Mouse (Mus musculus) intestine, embryonic 14.5 days (tissue): Measurements from ENCODE around the gene Fam129c. TPM values are rescaled to one million over a fixed set of nuclear protein-coding genes. Genes with fewer than 3 reads are reported as not detected.
A peak's percentile ranks its signal among the peaks of the same experiment; 100 is the strongest.

ENCODE experiments used
- ATAC-seq: fragments of 200-750 bp; cut with Nextera tagmentation; replicated peaks from 2 replicates; pipeline ENCODE4 v1.8.0; 2017; ENCODE audit warnings: low read depth, moderate number of reproducible peaks, moderate TSS enrichment, moderate library complexity; ENCODE audit not compliant: low FRiP score, low TSS enrichment
- DNase-seq: peaks from one replicate; pipeline ENCODE4 v3.0.0-alpha.2; 2018; ENCODE audit warnings: low spot score
- H3K27ac ChIP-seq: fragments of 300-500 bp; sonication (generic); 2 replicates; pipeline ENCODE4 v1.5.1; 2014; ENCODE audit warnings: low read depth, mild to moderate bottlenecking, control low read depth
- H3K27me3 ChIP-seq: fragments of 300-500 bp; sonication (generic); replicated peaks from 2 replicates; pipeline ENCODE4 v1.6.1; 2014; ENCODE audit warnings: low read length, control low read depth; ENCODE audit not compliant: control insufficient read depth, insufficient read depth
- H3K36me3 ChIP-seq: fragments of 300-500 bp; sonication (generic); 2 replicates; pipeline ENCODE4 v1.6.1; 2014; ENCODE audit warnings: low read length, control low read depth; ENCODE audit not compliant: control insufficient read depth, insufficient read depth
- H3K4me1 ChIP-seq: fragments of 300-500 bp; sonication (generic); replicated peaks from 2 replicates; pipeline ENCODE4 v1.6.1; 2014; ENCODE audit warnings: low read length, control low read depth, mixed read lengths; ENCODE audit not compliant: control insufficient read depth, insufficient read depth
- H3K4me2 ChIP-seq: fragments of 300-500 bp; sonication (generic); 2 replicates; pipeline ENCODE4 v1.6.1; 2014; ENCODE audit warnings: low read length
- H3K4me3 ChIP-seq: fragments of 300-500 bp; sonication (generic); 2 replicates; pipeline ENCODE4 v1.5.1; 2014; ENCODE audit warnings: low read depth, low read length, control low read depth, mixed read lengths
- H3K9ac ChIP-seq: fragments of 300-500 bp; sonication (generic); 2 replicates; pipeline ENCODE4 v1.6.1; 2014; ENCODE audit warnings: mild to moderate bottlenecking, low read length
- H3K9me3 ChIP-seq: fragments of 300-500 bp; sonication (generic); 2 replicates; pipeline ENCODE4 v1.6.1; 2016; ENCODE audit warnings: low read length, control low read depth; ENCODE audit not compliant: control insufficient read depth
- WGBS: fragments of 180-500 bp; shearing (Covaris S2); extraction: QIAGEN DNeasy Blood & Tissue Kit; methylation state at CpG from one replicate; pipeline ENCODE4 v1.1.7; 2014; 5-methylcytosine and 5-hydroxymethylcytosine counted together
- polyA plus RNA-seq: library from polyadenylated mRNA; unstranded; fragments of >200 nt; fragmentation: Nextera tagmentation; extraction: Ambion mirVana; gene quantifications from 2 replicates; pipeline ENCODE4 v1.2.1, GENCODE M21; 2014

The Fam129c gene
- polyA plus RNA-seq, 1 experiment from 2014 or later: 3.1 TPM

DNA sequence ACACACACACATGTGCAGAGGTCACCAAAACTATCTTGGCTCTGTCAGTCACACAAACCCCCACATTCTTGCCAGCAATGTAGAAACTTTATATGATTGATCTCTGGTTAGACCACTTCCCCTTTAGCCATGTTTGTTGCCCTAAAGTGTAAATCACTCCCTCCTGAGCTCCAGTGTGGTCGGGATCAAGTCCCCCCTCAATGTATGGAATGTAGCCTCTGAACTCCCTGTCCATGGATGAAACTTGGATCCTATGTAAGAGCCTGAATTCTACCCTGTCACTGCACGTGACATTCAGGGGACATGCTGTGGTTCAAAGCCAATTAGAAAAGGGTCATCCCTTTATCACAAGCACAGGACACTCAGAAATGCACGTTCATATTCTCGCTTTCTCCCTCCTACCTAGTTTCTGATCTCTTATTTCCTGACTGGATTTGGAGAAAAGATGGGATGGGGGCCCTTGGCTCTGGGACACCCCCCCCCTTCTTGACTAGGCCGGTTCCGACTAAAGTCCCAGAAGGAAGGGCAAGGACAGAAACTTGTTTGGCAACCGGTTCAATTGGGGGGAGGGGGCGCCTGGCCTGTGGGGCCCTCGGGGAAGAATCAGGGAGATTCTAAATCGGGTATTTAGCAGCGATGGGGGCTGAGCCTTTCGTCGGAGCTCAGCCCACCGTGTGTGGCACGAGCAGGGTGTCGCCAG lies 31.1 kb downstream of the Fam129c start:
- 5% methylated on average over 16 of the region's 16 CpGs for WGBS
- Histone ChIP-seq H3K27me3 (peaks cover 3% of the 10 kb centered on the region; the same call in 1 of the 2 replicates), H3K4me2 (peak overlapping the region; percentile 96), H3K9me3 (no peaks in the 10 kb centered on the region), H3K4me1 (peaks cover 26% of the 10 kb centered on the region), H3K9ac (peak overlapping the region; percentile 66), H3K36me3 (peaks cover 26% of the 10 kb centered on the region), H3K27ac (peak overlapping the region; percentile 63), H3K4me3 (peak overlapping the region; percentile 51)
- no peak for ATAC-seq
- no peak for DNase-seq

DNA sequence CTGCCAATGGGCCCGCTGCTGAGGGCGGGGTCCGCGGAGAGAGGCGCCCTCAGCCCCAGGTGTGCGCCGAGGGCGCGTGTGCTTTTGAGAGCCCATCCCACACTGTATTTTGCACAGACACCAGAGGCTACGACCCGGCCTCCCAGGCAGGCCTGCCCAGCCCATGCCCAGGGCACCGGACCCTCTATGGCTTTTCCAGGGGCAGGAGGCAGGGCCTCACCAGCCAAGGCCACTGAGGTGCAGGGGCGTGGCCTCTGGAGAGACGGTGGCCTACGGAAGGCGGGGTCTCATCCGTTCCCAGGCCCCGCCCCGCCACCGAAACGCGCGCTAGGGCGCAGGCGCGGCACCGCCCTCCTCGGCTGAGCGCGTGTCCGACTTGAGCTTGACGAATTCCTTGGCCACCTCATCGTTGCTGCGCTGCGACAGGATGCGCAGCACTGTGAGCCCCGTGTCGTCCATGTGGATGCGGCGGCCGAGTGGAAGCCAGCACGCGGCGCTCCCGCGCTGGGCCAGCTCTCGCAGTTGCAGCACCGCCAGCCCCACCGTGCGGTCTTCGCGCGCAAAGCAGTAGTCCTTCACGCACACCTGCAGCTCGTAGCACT lies 31.7 kb downstream of the Fam129c start:
- Histone ChIP-seq H3K27me3 (peaks cover 5% of the 10 kb centered on the region; the same call in 1 of the 2 replicates), H3K4me2 (peak overlapping the region; percentile 96), H3K27ac (peak overlapping the region; percentile 63), H3K9me3 (no peaks in the 10 kb centered on the region), H3K36me3 (peaks cover 20% of the 10 kb centered on the region), H3K4me3 (peak overlapping the region; percentile 51), H3K4me1 (peaks cover 26% of the 10 kb centered on the region), H3K9ac (peak overlapping the region; percentile 66)
- ATAC-seq (peak; percentile 86), DNase-seq (peak; percentile 96)
- WGBS: under 1% methylated on average over 55 of the region's 55 CpGs

DNA sequence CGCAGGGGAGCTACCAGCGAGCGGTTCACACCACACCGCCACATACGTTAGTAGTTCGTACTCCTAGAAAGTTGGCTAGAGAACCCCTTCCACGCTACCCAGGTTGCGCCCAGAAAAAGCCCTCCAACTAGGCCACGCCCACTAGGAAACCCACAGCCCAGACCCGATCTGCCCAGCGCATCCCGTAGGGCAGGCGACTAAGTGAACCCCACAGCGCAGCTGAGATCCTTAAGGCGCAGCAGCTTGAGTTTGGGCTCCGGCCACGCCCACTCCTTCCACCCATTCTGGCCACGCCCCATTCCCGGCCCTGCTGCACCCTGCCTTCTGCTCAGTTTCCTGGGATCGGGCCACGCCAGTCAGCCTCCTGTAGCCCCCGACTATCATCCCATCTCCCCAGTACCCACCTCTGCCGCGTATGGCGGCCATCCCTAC lies 32.3 kb downstream of the Fam129c start:
- Histone ChIP-seq H3K36me3 (peaks cover 14% of the 10 kb centered on the region), H3K9me3 (no peaks in the 10 kb centered on the region), H3K9ac (peak overlapping the region; percentile 66), H3K4me3 (peak overlapping the region; percentile 51), H3K4me1 (peaks cover 26% of the 10 kb centered on the region), H3K4me2 (peak overlapping the region; percentile 96), H3K27me3 (peaks cover 5% of the 10 kb centered on the region; the same call in 1 of the 2 replicates), H3K27ac (no peak overlapping the region; the same call in 1 of the 2 replicates)
- 4% methylated on average over 25 of the region's 25 CpGs for WGBS
- DNase-seq (no peak), ATAC-seq (peak; percentile 56)

DNA sequence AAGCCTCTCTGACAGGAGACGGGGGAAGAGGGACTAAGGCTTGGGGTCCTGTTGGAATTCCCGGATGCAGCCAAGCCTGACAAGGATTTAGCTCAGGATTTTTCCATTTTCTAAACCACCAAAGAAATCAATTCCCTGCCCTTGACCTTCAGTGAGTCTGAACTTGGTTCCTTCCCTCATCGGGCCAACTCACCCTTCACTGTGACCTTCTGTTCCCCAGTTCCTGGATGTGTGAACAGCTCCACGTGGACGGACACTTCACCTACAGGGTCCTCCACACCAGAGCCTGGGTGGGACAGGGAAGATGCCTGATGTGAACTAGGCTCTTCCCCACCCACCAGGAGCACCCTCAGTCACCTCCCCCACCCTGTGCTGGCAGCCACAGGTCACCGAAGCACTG lies 33.3 kb downstream of the Fam129c start:
- ATAC-seq (no peak), DNase-seq (no peak)
- 0 out of 2 replicates have a peak, but pooled peaks cover 9% of the 10 kb centered on the region for H3K36me3 ChIP-seq
- H3K4me3 ChIP-seq: no peak overlapping the region
- no peaks in the 10 kb centered on the region for H3K9me3 ChIP-seq
- H3K9ac ChIP-seq: no peak overlapping the region
- WGBS: 82% methylated on average over 6 of the region's 6 CpGs
- no peak overlapping the region for H3K4me2 ChIP-seq
- peaks cover 26% of the 10 kb centered on the region for H3K4me1 ChIP-seq
- no peak overlapping the region for H3K27ac ChIP-seq
- H3K27me3 ChIP-seq: peaks cover 5% of the 10 kb centered on the region; the same call in 1 of the 2 replicates

DNA sequence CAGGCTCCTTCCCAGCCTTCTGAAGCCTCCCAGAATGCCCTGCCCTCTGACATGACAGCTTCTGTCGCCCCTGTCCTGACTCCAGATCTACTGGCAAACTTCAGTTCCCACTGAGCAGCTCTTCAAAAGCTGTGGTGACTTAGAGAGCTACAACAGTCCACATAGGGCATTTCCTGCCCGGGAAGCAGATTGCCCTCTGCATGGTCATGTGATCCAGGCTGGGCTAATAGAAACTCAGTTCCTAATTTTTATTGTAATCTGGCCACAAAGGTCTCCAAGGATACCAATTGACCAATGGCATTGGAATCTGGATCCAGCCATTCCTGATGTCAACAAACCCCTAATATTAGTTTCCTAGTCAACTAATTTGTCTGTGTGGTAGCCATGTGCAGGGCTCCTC lies 34.4 kb downstream of the Fam129c start:
- WGBS: 63% methylated on average over 2 of the region's 2 CpGs
- Histone ChIP-seq H3K9ac (no peak overlapping the region), H3K36me3 (no peaks in the 10 kb centered on the region), H3K4me1 (peaks cover 26% of the 10 kb centered on the region), H3K27me3 (peaks cover 5% of the 10 kb centered on the region; the same call in 1 of the 2 replicates), H3K27ac (no peak overlapping the region), H3K9me3 (no peaks in the 10 kb centered on the region), H3K4me2 (no peak overlapping the region), H3K4me3 (no peak overlapping the region)
- DNase-seq (no peak), ATAC-seq (no peak)

DNA sequence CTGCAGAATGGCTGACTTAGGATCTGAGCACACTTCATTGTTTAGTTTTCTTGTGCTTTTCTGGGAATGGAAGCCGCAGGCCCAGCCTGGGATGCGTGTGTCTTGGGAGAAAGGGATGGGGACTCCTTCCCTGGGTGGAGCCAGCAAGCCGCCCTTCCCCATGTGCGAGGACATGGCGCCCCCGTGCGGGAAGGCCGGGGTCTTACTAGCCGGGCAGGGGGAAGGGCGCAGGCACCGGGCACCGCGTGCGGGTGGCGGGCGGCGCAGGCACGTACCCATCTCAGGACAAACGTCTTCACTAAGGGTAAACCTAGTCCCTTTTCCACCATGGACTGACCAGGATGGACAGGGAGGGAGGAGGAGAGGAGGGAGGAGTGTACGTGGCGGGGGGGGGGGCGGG lies 35.7 kb downstream of the Fam129c start:
- Histone ChIP-seq H3K36me3 (no peaks in the 10 kb centered on the region), H3K9me3 (no peaks in the 10 kb centered on the region), H3K4me1 (peaks cover 15% of the 10 kb centered on the region), H3K27ac (no peak overlapping the region), H3K4me2 (no peak overlapping the region; the same call in 1 of the 2 replicates), H3K27me3 (peaks cover 5% of the 10 kb centered on the region; the same call in 1 of the 2 replicates), H3K4me3 (no peak overlapping the region), H3K9ac (no peak overlapping the region)
- DNase-seq (no peak), ATAC-seq (no peak)
- WGBS: 15% methylated on average over 19 of the region's 22 CpGs

DNA sequence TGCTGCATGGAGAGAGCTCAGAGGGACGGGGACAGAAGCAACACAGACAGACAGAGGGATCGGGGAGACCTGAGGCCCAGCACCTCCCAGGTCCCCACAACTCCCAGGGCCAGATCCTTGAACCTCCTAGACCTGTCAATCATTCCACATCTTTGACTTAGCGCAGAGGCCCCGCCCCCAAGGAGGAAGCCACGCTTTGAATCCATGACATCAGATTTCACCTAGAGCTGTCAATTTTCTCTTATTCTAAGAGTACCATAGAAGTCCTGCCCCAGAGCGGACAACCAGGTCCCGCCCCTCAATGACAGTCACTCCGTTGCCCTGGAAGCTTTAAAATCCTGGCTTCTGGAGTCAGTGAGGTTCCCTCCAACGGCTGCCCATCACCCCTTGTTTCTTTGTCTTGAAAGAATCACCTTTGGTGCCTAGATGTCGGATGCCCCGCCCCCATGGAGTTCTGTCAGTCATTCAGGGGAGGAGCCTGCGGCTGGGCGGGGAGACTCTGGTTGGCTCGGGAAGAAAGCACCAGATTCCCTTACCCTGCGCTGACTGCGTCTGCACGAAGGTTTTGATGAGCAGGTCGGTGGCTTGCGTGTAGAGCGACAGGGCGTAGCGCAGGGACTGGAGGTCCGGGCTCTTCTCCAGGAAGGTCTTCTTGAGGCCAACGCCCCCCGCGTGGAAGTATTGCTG lies 36.7 kb downstream of the Fam129c start:
- H3K27ac ChIP-seq: no peak overlapping the region
- 0 out of 2 replicates have a peak, but pooled peaks cover 6% of the 10 kb centered on the region for H3K4me1 ChIP-seq
- ATAC-seq (peak; percentile 40; the same call in 1 of the 2 replicates), DNase-seq (peak; percentile 83)
- no peak overlapping the region for H3K9ac ChIP-seq
- 2% methylated on average over 26 of the region's 26 CpGs for WGBS
- peaks cover 5% of the 10 kb centered on the region; the same call in 1 of the 2 replicates for H3K27me3 ChIP-seq
- peak overlapping the region; percentile 32 for H3K4me2 ChIP-seq
- H3K9me3 ChIP-seq: no peaks in the 10 kb centered on the region
- H3K4me3 ChIP-seq: 0 out of 2 replicates have a peak overlapping the region, but pooled peaks have one; percentile 0
- H3K36me3 ChIP-seq: no peaks in the 10 kb centered on the region
